Mouse (Mus musculus) megakaryocyte, embryonic 14.5 days (primary cell): Measurements from ENCODE around the gene Mtf2.

Experiments used
- FLI1 ChIP-seq: IDR thresholded peaks from 2 replicates; pipeline ENCODE4 v1.6.1; 2012; ENCODE audit warnings: low read length, inconsistent platforms, mixed read lengths
- GATA1 ChIP-seq: IDR thresholded peaks from 3 replicates; pipeline ENCODE4 v1.6.1; 2012; ENCODE audit warnings: mixed read lengths, low read length, inconsistent platforms, borderline replicate concordance

DNA sequence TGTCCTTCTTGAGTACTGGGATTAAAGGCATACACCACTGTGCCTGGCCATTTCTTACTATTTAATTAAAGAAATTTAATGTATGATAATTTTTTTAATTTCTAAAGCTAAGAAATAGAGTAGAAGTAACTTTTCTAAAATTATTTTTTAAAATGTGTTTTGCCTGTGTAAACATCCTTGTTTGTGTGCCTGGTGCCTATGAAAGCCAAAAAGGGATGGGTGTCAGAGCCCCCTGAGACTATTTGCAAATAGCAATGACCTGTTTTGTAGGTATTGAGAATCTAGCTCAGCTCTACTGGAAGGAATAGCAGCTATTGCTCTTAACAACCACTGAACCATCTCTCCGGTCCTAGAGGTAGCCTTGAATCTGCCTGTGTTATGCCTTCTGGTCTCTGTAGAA is 6.8 kb downstream of the Mtf2 start:
- TF ChIP-seq FLI1 (no peak), GATA1 (no peak)
